In genomic region chr16:96620402-96620801, GRCm38 (mm10) we compare ENCODE assay signal across 8 mouse cellular contexts.
DNase-seq lines count a peak whose midpoint lies in the region; ATAC-seq and TF ChIP-seq lines count a peak whose summit lies in the region.
"Had no signal": no experiment of that assay in that cellular context is flagged by ENCODE, and none has a peak within 500 bp of the region (broad histone marks: within the 10 kb centered on the region; RNA-seq: fewer than 3 reads in every experiment).

No protein-coding gene starts in this region.

- H3K36me3 ChIP-seq in midbrain, embryonic 16.5 days (ENCODE audit: control insufficient read depth, insufficient read depth, low read length), result peaks cover 2% of the 10 kb centered on the region; the same call in 1 of the 2 replicates
- H3K36me3 ChIP-seq in midbrain, embryonic 11.5 days (ENCODE audit: control insufficient read depth, insufficient read depth, low read length), result no peaks in the 10 kb centered on the region
- H3K36me3 ChIP-seq in thymus, adult 2 months (ENCODE audit: control insufficient read depth, insufficient read depth, low read length), result no peaks in the 10 kb centered on the region
- H3K36me3 ChIP-seq: lung, embryonic 15.5 days had no signal

- no peak for DNase-seq in midbrain, embryonic 11.5 days (ENCODE audit: low spot score, missing footprints)
- peak; percentile 44 to 77 for DNase-seq in frontal cortex, adult 2 months (ENCODE audit: extremely low spot score in 1 of 2, low spot score in 1 of 2)
- peak; percentile 57 to 60 for DNase-seq in layer of hippocampus, adult 8-10 months (ENCODE audit: low spot score in 2 of 2)
- peak; percentile 69 for DNase-seq in skeletal muscle tissue, adult 2 months (ENCODE audit: low read depth, low spot score)
- DNase-seq in thymus, adult 2 months, result no peak

- H3K4me1 ChIP-seq in midbrain, embryonic 16.5 days (ENCODE audit: control insufficient read depth, insufficient read depth, low read length), result 0 out of 2 replicates have a peak, but pooled peaks cover 2% of the 10 kb centered on the region
- H3K4me1 ChIP-seq in midbrain, embryonic 11.5 days (ENCODE audit: control insufficient read depth, insufficient read depth, low read length), result no peaks in the 10 kb centered on the region
- no peaks in the 10 kb centered on the region for H3K4me1 ChIP-seq in thymus, adult 2 months (replicated peaks; ENCODE audit: control insufficient read depth, insufficient read depth, low read length)
- H3K4me1 ChIP-seq: lung, embryonic 15.5 days had no signal

- H3K4me3 ChIP-seq in midbrain, embryonic 16.5 days (ENCODE audit: low read depth, low read length), result no peak overlapping the region
- no peak overlapping the region for H3K4me3 ChIP-seq in midbrain, embryonic 11.5 days (ENCODE audit: low read depth, low read length)
- no peak overlapping the region for H3K4me3 ChIP-seq in thymus, adult 2 months (ENCODE audit: control insufficient read depth, insufficient read depth, low read length)
- H3K4me3 ChIP-seq: lung, embryonic 15.5 days had no signal

- TF ChIP-seq POLR2A in thymus, adult 2 months (IDR thresholded peaks at IDR 0.05; ENCODE audit: control insufficient read depth, extremely low read depth, insufficient read depth, low read length, poor library complexity), result no peak

- peak overlapping the region; percentile 12; the same call in 1 of the 2 replicates for H3K27ac ChIP-seq in midbrain, embryonic 16.5 days (ENCODE audit: low read length)
- H3K27ac ChIP-seq in midbrain, embryonic 11.5 days (ENCODE audit: low read depth, low read length), result no peak overlapping the region
- H3K27ac ChIP-seq in thymus, adult 2 months (ENCODE audit: control insufficient read depth, insufficient read depth, low read length), result no peak overlapping the region
- H3K27ac ChIP-seq: lung, embryonic 15.5 days had no signal

- TF ChIP-seq CTCF in thymus, adult 2 months (IDR thresholded peaks at IDR 0.05; ENCODE audit: borderline replicate concordance, control insufficient read depth, extremely low read depth, insufficient read depth, low read length, poor library complexity), result no peak

- no peaks in the 10 kb centered on the region for H3K27me3 ChIP-seq in midbrain, embryonic 16.5 days (ENCODE audit: control insufficient read depth, insufficient read depth, low read depth, low read length)
- no peaks in the 10 kb centered on the region for H3K27me3 ChIP-seq in midbrain, embryonic 11.5 days (ENCODE audit: control insufficient read depth, insufficient read depth, low read length)
- H3K27me3 ChIP-seq in thymus, adult 2 months (ENCODE audit: control insufficient read depth, insufficient read depth, low read length), result no peaks in the 10 kb centered on the region
- H3K27me3 ChIP-seq: lung, embryonic 15.5 days had no signal

- H3K4me2 ChIP-seq in midbrain, embryonic 16.5 days (ENCODE audit: low read length), result no peak overlapping the region
- H3K4me2 ChIP-seq in midbrain, embryonic 11.5 days, result no peak overlapping the region
- H3K4me2 ChIP-seq: lung, embryonic 15.5 days had no signal

- ATAC-seq in midbrain, embryonic 16.5 days, result peak; percentile 72
- ATAC-seq in midbrain, embryonic 11.5 days (ENCODE audit: low FRiP score), result no peak
- no peak for ATAC-seq in monocyte, adult 5-6 weeks (replicated peaks; ENCODE audit: insufficient number of reproducible peaks, low FRiP score, low TSS enrichment, poor library complexity, severe bottlenecking)

- 59% methylated on average over 5 of the region's 5 CpGs for WGBS in midbrain, embryonic 16.5 days
- WGBS in midbrain, embryonic 11.5 days, result 92% methylated on average over 5 of the region's 5 CpGs
- 93% methylated on average over 5 of the region's 5 CpGs for WGBS in thymus, adult 2 months

- no peak overlapping the region for H3K9ac ChIP-seq in midbrain, embryonic 16.5 days (ENCODE audit: low read depth, low read length)
- H3K9ac ChIP-seq in midbrain, embryonic 11.5 days (ENCODE audit: low read length), result no peak overlapping the region
- H3K9ac ChIP-seq: lung, embryonic 15.5 days had no signal

- H3K9me3 ChIP-seq in midbrain, embryonic 16.5 days (replicated peaks; ENCODE audit: control insufficient read depth, low read length, poor library complexity, severe bottlenecking), result no peaks in the 10 kb centered on the region
- no peaks in the 10 kb centered on the region for H3K9me3 ChIP-seq in midbrain, embryonic 11.5 days (ENCODE audit: control insufficient read depth, low read length)
- H3K9me3 ChIP-seq: lung, embryonic 15.5 days had no signal

Comparison
In these comparisons a context has a peak if more than half of its experiments do, and no peak if none do; other contexts are left out.
1. DNase-seq: peak in frontal cortex, adult 2 months (2 of 2), layer of hippocampus, adult 8-10 months (2 of 2) and skeletal muscle tissue, adult 2 months (single experiment); none in midbrain, embryonic 11.5 days (single experiment) and thymus, adult 2 months (single experiment).